Mouse (Mus musculus) intestine, embryonic 14.5 days (tissue): ENCODE results near the gene Zfp354b. TPM values are rescaled to one million over a fixed set of nuclear protein-coding genes. Genes with fewer than 3 reads are reported as not detected.

Experiments
- ATAC-seq: fragments of 200-750 bp; cut with Nextera tagmentation; replicated peaks from 2 replicates; pipeline ENCODE4 v1.8.0; 2017; ENCODE audit warnings: low read depth, moderate number of reproducible peaks, moderate TSS enrichment, moderate library complexity; ENCODE audit not compliant: low FRiP score, low TSS enrichment
- DNase-seq: peaks from one replicate; pipeline ENCODE4 v3.0.0-alpha.2; 2018; ENCODE audit warnings: low spot score
- H3K27ac ChIP-seq: fragments of 300-500 bp; sonication (generic); 2 replicates; pipeline ENCODE4 v1.5.1; 2014; ENCODE audit warnings: low read depth, mild to moderate bottlenecking, control low read depth
- H3K27me3 ChIP-seq: fragments of 300-500 bp; sonication (generic); replicated peaks from 2 replicates; pipeline ENCODE4 v1.6.1; 2014; ENCODE audit warnings: low read length, control low read depth; ENCODE audit not compliant: control insufficient read depth, insufficient read depth
- H3K36me3 ChIP-seq: fragments of 300-500 bp; sonication (generic); 2 replicates; pipeline ENCODE4 v1.6.1; 2014; ENCODE audit warnings: low read length, control low read depth; ENCODE audit not compliant: control insufficient read depth, insufficient read depth
- H3K4me1 ChIP-seq: fragments of 300-500 bp; sonication (generic); replicated peaks from 2 replicates; pipeline ENCODE4 v1.6.1; 2014; ENCODE audit warnings: low read length, control low read depth, mixed read lengths; ENCODE audit not compliant: control insufficient read depth, insufficient read depth
- H3K4me2 ChIP-seq: fragments of 300-500 bp; sonication (generic); 2 replicates; pipeline ENCODE4 v1.6.1; 2014; ENCODE audit warnings: low read length
- H3K4me3 ChIP-seq: fragments of 300-500 bp; sonication (generic); 2 replicates; pipeline ENCODE4 v1.5.1; 2014; ENCODE audit warnings: low read depth, low read length, control low read depth, mixed read lengths
- H3K9ac ChIP-seq: fragments of 300-500 bp; sonication (generic); 2 replicates; pipeline ENCODE4 v1.6.1; 2014; ENCODE audit warnings: mild to moderate bottlenecking, low read length
- H3K9me3 ChIP-seq: fragments of 300-500 bp; sonication (generic); 2 replicates; pipeline ENCODE4 v1.6.1; 2016; ENCODE audit warnings: low read length, control low read depth; ENCODE audit not compliant: control insufficient read depth
- WGBS: fragments of 180-500 bp; shearing (Covaris S2); extraction: QIAGEN DNeasy Blood & Tissue Kit; methylation state at CpG from one replicate; pipeline ENCODE4 v1.1.7; 2014; 5-methylcytosine and 5-hydroxymethylcytosine counted together
- polyA plus RNA-seq: library from polyadenylated mRNA; unstranded; fragments of >200 nt; fragmentation: Nextera tagmentation; extraction: Ambion mirVana; gene quantifications from 2 replicates; pipeline ENCODE4 v1.2.1, GENCODE M21; 2014

The Zfp354b gene
- polyA plus RNA-seq, 1 experiment from 2014 or later: 0.89 TPM

- H3K4me2 ChIP-seq: no peak overlapping the region
- H3K9me3 ChIP-seq: no peaks in the 10 kb centered on the region
- no peaks in the 10 kb centered on the region for H3K36me3 ChIP-seq
- no peak overlapping the region for H3K27ac ChIP-seq
- ATAC-seq (no peak), DNase-seq (no peak)
- no peaks in the 10 kb centered on the region for H3K27me3 ChIP-seq
- H3K4me3 ChIP-seq: no peak overlapping the region
- no peak overlapping the region for H3K9ac ChIP-seq
- H3K4me1 ChIP-seq: no peaks in the 10 kb centered on the region
- 77% methylated on average over 8 of the region's 8 CpGs for WGBS
Observed at GRCm38 (mm10) chr11:50938435-50938834, 7.0 kb upstream of the Zfp354b start.

GRCm38 (mm10) chr11:50932040-50932439, 607 bp upstream of the Zfp354b start:
- Histone ChIP-seq H3K9ac (no peak overlapping the region), H3K4me3 (peak overlapping the region; percentile 48; the same call in 1 of the 2 replicates), H3K4me1 (0 out of 2 replicates have a peak, but pooled peaks cover 5% of the 10 kb centered on the region), H3K4me2 (peak overlapping the region; percentile 98), H3K9me3 (no peaks in the 10 kb centered on the region), H3K27ac (no peak overlapping the region), H3K36me3 (no peaks in the 10 kb centered on the region), H3K27me3 (no peaks in the 10 kb centered on the region)
- no peak for ATAC-seq
- no peak for DNase-seq
- 78% methylated on average over 1 of the region's 1 CpGs for WGBS

GRCm38 (mm10) chr11:50931021-50931420, 412 bp downstream of the Zfp354b start:
- peak overlapping the region; percentile 41 for H3K9ac ChIP-seq
- WGBS: 2% methylated on average over 16 of the region's 16 CpGs
- ATAC-seq (peak; percentile 73), DNase-seq (no peak)
- H3K4me1 ChIP-seq: 0 out of 2 replicates have a peak, but pooled peaks cover 5% of the 10 kb centered on the region
- H3K36me3 ChIP-seq: no peaks in the 10 kb centered on the region
- no peak overlapping the region for H3K27ac ChIP-seq
- H3K4me3 ChIP-seq: peak overlapping the region; percentile 48
- H3K27me3 ChIP-seq: no peaks in the 10 kb centered on the region
- H3K9me3 ChIP-seq: no peaks in the 10 kb centered on the region
- peak overlapping the region; percentile 98 for H3K4me2 ChIP-seq

- Histone ChIP-seq H3K4me3 (peak overlapping the region; percentile 48), H3K9ac (peak overlapping the region; percentile 41), H3K36me3 (no peaks in the 10 kb centered on the region), H3K27ac (no peak overlapping the region), H3K4me2 (peak overlapping the region; percentile 98), H3K9me3 (no peaks in the 10 kb centered on the region), H3K4me1 (0 out of 2 replicates have a peak, but pooled peaks cover 5% of the 10 kb centered on the region), H3K27me3 (no peaks in the 10 kb centered on the region)
- 22% methylated on average over 14 of the region's 14 CpGs for WGBS
- no peak for ATAC-seq
- DNase-seq: peak; percentile 59
Observed at GRCm38 (mm10) chr11:50930469-50931014, 891 bp downstream of the Zfp354b start.

GRCm38 (mm10) chr11:50915671-50916320, 15.6 kb downstream of the Zfp354b start, which contains the start of gene Zfp2:
Gene Zfp2 (minus strand): TSS chr11:50916165.
- Histone ChIP-seq H3K4me1 (no peaks in the 10 kb centered on the region), H3K27ac (peak within 1 kb of the TSS; percentile 75), H3K9me3 (0 out of 2 replicates have a peak, but pooled peaks cover 5% of the 10 kb centered on the region), H3K27me3 (no peaks in the 10 kb centered on the region), H3K36me3 (peaks cover 17% of the 10 kb centered on the region), H3K4me2 (peak within 1 kb of the TSS; percentile 50), H3K9ac (peak within 1 kb of the TSS; percentile 82), H3K4me3 (peak within 1 kb of the TSS; percentile 78)
- WGBS: under 1% methylated on average over 47 of the region's 47 CpGs
- ATAC-seq: peak; percentile 96
- peak; percentile 96 for DNase-seq

- H3K27me3 ChIP-seq: no peaks in the 10 kb centered on the region
- H3K9ac ChIP-seq: no peak overlapping the region
- H3K4me2 ChIP-seq: no peak overlapping the region
- no peak overlapping the region for H3K27ac ChIP-seq
- H3K9me3 ChIP-seq: 0 out of 2 replicates have a peak, but pooled peaks cover 5% of the 10 kb centered on the region
- H3K4me1 ChIP-seq: no peaks in the 10 kb centered on the region
- no peak overlapping the region for H3K4me3 ChIP-seq
- 96% methylated on average over 3 of the region's 3 CpGs for WGBS
- DNase-seq: no peak
- H3K36me3 ChIP-seq: peaks cover 31% of the 10 kb centered on the region
- no peak for ATAC-seq
Observed at GRCm38 (mm10) chr11:50914461-50914860, 17.0 kb downstream of the Zfp354b start.

GRCm38 (mm10) chr11:50913301-50913700, 18.1 kb downstream of the Zfp354b start:
- H3K27ac ChIP-seq: no peak overlapping the region
- peaks cover 39% of the 10 kb centered on the region for H3K36me3 ChIP-seq
- 96% methylated on average over 1 of the region's 1 CpGs for WGBS
- no peaks in the 10 kb centered on the region for H3K4me1 ChIP-seq
- H3K4me3 ChIP-seq: no peak overlapping the region
- DNase-seq (no peak), ATAC-seq (no peak)
- H3K9ac ChIP-seq: no peak overlapping the region
- H3K27me3 ChIP-seq: no peaks in the 10 kb centered on the region
- no peak overlapping the region for H3K4me2 ChIP-seq
- 0 out of 2 replicates have a peak, but pooled peaks cover 5% of the 10 kb centered on the region for H3K9me3 ChIP-seq

- no peak overlapping the region for H3K4me3 ChIP-seq
- peaks cover 81% of the 10 kb centered on the region for H3K36me3 ChIP-seq
- H3K4me1 ChIP-seq: no peaks in the 10 kb centered on the region
- H3K9ac ChIP-seq: no peak overlapping the region
- ATAC-seq: no peak
- H3K9me3 ChIP-seq: peaks cover 14% of the 10 kb centered on the region; the same call in 1 of the 2 replicates
- no peak overlapping the region for H3K4me2 ChIP-seq
- H3K27ac ChIP-seq: no peak overlapping the region
- H3K27me3 ChIP-seq: no peaks in the 10 kb centered on the region
- WGBS: 91% methylated on average over 5 of the region's 5 CpGs
- DNase-seq: no peak
Observed at GRCm38 (mm10) chr11:50908136-50908535, 23.3 kb downstream of the Zfp354b start.
